Mouse (Mus musculus): Measurements from ENCODE around the gene Kcnh2.

GRCm38 (mm10) chr5:24369767-24370166 lies 18.4 kb upstream of the Kcnh2 start:
- TF ChIP-seq CTCF (conservative IDR thresholded peaks at IDR 0.05; ENCODE audit: low read length) (no peak), POU5F1 (IDR thresholded peaks at IDR 0.05; ENCODE audit: borderline replicate concordance, low read length) (no peak), NANOG (IDR thresholded peaks at IDR 0.05; ENCODE audit: borderline replicate concordance, low read length) (no peak)

Measured in E14TG2a.4 (cell line).